Mouse (Mus musculus) myocyte (in vitro differentiated cells): ENCODE measurements around the gene Sec24d. TPM values are rescaled to one million over a fixed set of nuclear protein-coding genes. Genes with fewer than 3 reads are reported as not detected.

Experiments
- H3K27me3 ChIP-seq: one replicate; pipeline ENCODE4 v1.6.1; 2011; ENCODE audit not compliant: control insufficient read depth, insufficient read depth, insufficient read length
- H3K36me3 ChIP-seq: one replicate; pipeline ENCODE4 v1.6.1; 2011; ENCODE audit not compliant: control insufficient read depth, insufficient read depth
- H3K4me2 ChIP-seq: one replicate; pipeline ENCODE4 v1.6.1; 2011; ENCODE audit warnings: low read depth, control low read depth
- H3K4me3 ChIP-seq: one replicate; pipeline ENCODE4 v1.5.1; 2011; ENCODE audit warnings: mild to moderate bottlenecking, control low read depth, moderate library complexity
- H3K79me2 ChIP-seq: one replicate; pipeline ENCODE4 v1.6.1; 2011; ENCODE audit not compliant: control insufficient read depth, insufficient read depth
- H3ac ChIP-seq: one replicate; pipeline ENCODE4 v1.6.1; 2011; ENCODE audit not compliant: control insufficient read depth, insufficient read length
- CEBPB ChIP-seq: IDR thresholded peaks from 2 replicates; pipeline ENCODE4 v1.6.1; 2011; ENCODE audit warnings: mild to moderate bottlenecking, moderate library complexity; ENCODE audit not compliant: poor library complexity, insufficient read depth, severe bottlenecking
- E2F4 ChIP-seq: IDR thresholded peaks from one replicate; pipeline ENCODE4 v1.6.1; 2011; ENCODE audit warnings: mild to moderate bottlenecking, control low read depth, moderate library complexity; ENCODE audit not compliant: insufficient read depth
- MAX ChIP-seq: IDR thresholded peaks from one replicate; pipeline ENCODE4 v1.6.1; 2011; ENCODE audit warnings: low read depth, mild to moderate bottlenecking, control low read depth
- MYOD1 ChIP-seq, 3 experiments: IDR thresholded peaks; one replicate each; pipeline ENCODE4 v1.6.1; 2011; ENCODE audit warnings: control low read depth in 2 of 3, low read depth in 2 of 3, mild to moderate bottlenecking in 2 of 3, moderate library complexity in 1 of 3; ENCODE audit not compliant: insufficient read length in 2 of 3, control insufficient read depth in 1 of 3
- MYOG ChIP-seq, 3 experiments: IDR thresholded peaks; one replicate each; pipeline ENCODE4 v1.6.1; 2011; ENCODE audit warnings: control low read depth in 2 of 3, low read depth in 2 of 3, mild to moderate bottlenecking in 2 of 3; ENCODE audit not compliant: insufficient read length in 2 of 3, control insufficient read depth in 1 of 3, insufficient read depth in 1 of 3
- POLR2A ChIP-seq: IDR thresholded peaks from one replicate; pipeline ENCODE4 v1.6.1; 2011; ENCODE audit warnings: low read depth, mild to moderate bottlenecking, control low read depth, moderate library complexity; ENCODE audit not compliant: insufficient read length
- POLR2AphosphoS2 ChIP-seq: IDR thresholded peaks from one replicate; pipeline ENCODE4 v1.6.1; 2011; ENCODE audit warnings: low read depth, control low read depth; ENCODE audit not compliant: insufficient read length
- REST ChIP-seq: IDR thresholded peaks from one replicate; pipeline ENCODE4 v1.6.1; 2011; ENCODE audit warnings: mild to moderate bottlenecking, control low read depth, moderate library complexity; ENCODE audit not compliant: insufficient read depth, insufficient read length
- SRF ChIP-seq: IDR thresholded peaks from one replicate; pipeline ENCODE4 v1.6.1; 2011; ENCODE audit warnings: low read depth; ENCODE audit not compliant: control insufficient read depth, insufficient read length
- TCF12 ChIP-seq: IDR thresholded peaks from one replicate; pipeline ENCODE4 v1.6.1; 2011; ENCODE audit warnings: mild to moderate bottlenecking, control low read depth; ENCODE audit not compliant: poor library complexity, insufficient read depth, severe bottlenecking
- TCF3 ChIP-seq: IDR thresholded peaks from one replicate; pipeline ENCODE4 v1.6.1; 2011; ENCODE audit warnings: low read depth, control low read depth; ENCODE audit not compliant: insufficient read length
- USF1 ChIP-seq: IDR thresholded peaks from one replicate; pipeline ENCODE4 v1.6.1; 2011; ENCODE audit warnings: low read depth, mild to moderate bottlenecking, control low read depth, moderate library complexity
- polyA plus RNA-seq: library from polyadenylated mRNA; unstranded; fragments of >200 nt; fragmentation: generic; extraction: Trizol; gene quantifications from one replicate; pipeline ENCODE4 v1.2.1, GENCODE M21; 2012; ENCODE audit warnings: missing spikeins

The Sec24d gene
- polyA plus RNA-seq, 1 experiment: 36.8 TPM

DNA sequence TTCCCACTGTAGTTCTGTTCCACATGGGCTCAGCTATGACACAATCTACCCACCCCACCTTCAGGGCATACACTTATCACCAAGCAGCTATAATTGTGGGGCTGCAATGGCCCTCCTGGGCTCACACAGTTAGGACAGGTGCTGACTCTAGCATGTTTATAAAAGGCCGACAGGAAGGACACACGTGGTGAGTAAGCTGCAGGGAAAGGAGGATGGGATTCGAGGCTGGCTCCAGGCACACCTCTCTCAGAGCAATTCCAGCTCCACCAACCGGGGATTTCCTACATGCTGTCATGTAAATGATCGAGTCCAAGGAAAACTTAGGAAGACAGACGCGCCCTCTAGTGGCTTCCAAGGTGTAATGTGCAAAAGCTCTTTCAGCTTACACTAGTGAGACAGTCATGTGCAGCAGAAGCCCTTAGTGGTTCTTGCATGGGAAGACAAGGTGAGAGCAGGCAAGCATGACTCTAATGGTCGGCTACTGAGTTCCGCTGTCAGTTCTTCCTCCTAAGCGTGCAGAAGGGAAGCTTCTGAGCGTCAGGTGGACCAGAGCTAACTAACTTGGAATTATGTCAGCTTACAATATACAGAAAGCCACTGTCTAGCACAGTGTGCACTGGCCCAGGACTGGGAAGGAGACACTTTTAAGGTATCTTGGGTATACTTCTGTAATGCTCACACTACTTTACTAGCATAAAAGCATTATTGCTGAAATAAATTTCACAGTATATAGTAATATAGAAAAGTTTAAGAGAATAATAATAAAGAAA lies 104.7 kb downstream of the Sec24d start:
- Histone ChIP-seq H3K27me3 (no peaks in the 10 kb centered on the region), H3K4me2 (no peak overlapping the region), H3K4me3 (no peak overlapping the region), H3K36me3 (peaks cover 19% of the 10 kb centered on the region), H3K79me2 (no peaks in the 10 kb centered on the region), H3ac (no peak overlapping the region)
- TF ChIP-seq POLR2AphosphoS2 (no peak), TCF3 (no peak), TCF12 (no peak), MYOG (IDR thresholded peaks at IDR 0.05; ENCODE audit: control insufficient read depth in 1 of 3, insufficient read depth in 1 of 3, insufficient read length in 2 of 3, low read depth in 2 of 3) (no peak), CEBPB (no peak), REST (no peak), POLR2A (no peak), MAX (no peak), MYOD1 (IDR thresholded peaks at IDR 0.05; ENCODE audit: control insufficient read depth in 1 of 3, insufficient read length in 2 of 3, low read depth in 2 of 3) (no peak), SRF (no peak), E2F4 (no peak), USF1 (no peak)

DNA sequence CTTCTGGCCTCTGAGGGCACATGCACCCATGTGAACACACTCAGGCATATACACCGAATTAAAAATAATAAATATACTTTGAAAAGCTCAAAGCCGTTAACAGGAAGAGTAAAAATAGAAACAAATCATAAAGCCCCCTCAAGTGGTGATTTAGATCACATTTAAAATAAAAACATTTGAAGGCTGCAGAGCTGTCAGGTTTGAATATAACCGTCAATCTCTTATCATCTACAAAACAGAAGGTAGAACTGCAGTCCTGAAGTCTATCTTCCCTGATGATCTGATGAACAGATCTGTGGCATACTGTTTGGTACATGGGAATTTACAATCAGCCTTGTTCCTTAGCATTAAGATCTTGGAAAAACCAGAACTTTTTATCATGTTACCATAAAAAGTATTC lies 109.3 kb downstream of the Sec24d start:
- no peak overlapping the region for H3K4me2 ChIP-seq
- no peaks in the 10 kb centered on the region for H3K27me3 ChIP-seq
- peaks cover 32% of the 10 kb centered on the region for H3K36me3 ChIP-seq
- no peak overlapping the region for H3K4me3 ChIP-seq
- peaks cover 3% of the 10 kb centered on the region for H3K79me2 ChIP-seq
- no peak overlapping the region for H3ac ChIP-seq
- TF ChIP-seq REST: no peak
- TF ChIP-seq TCF12: no peak
- no peak for TF ChIP-seq POLR2AphosphoS2
- TF ChIP-seq MAX: no peak
- no peak for TF ChIP-seq USF1
- no peak for TF ChIP-seq SRF
- no peak for TF ChIP-seq E2F4
- TF ChIP-seq POLR2A: no peak
- TF ChIP-seq TCF3: no peak
- TF ChIP-seq CEBPB: no peak
- TF ChIP-seq MYOD1 (IDR thresholded peaks at IDR 0.05; ENCODE audit: control insufficient read depth in 1 of 3, insufficient read length in 2 of 3, low read depth in 2 of 3): no peak
- no peak for TF ChIP-seq MYOG (IDR thresholded peaks at IDR 0.05; ENCODE audit: control insufficient read depth in 1 of 3, insufficient read depth in 1 of 3, insufficient read length in 2 of 3, low read depth in 2 of 3)

DNA sequence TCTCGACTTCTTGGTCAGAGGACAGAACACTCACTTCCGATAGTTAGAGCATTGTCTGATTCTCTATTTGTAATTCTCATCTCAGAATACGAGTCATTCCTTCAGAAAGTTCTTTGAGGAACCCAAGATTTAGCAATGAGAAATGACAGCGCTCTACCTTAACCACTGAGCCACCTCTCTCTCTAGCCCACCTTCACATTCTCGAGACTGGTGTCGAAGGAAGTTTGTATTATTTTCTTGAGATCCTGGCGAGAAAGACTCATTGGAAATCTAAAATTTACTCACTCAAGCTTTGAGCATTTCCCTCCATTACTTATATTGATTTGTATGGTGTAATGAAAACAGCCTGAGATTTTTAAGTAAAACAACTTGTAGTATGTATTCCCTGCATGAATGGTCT lies 117.2 kb downstream of the Sec24d start:
- H3K79me2 ChIP-seq: peaks cover 30% of the 10 kb centered on the region
- peak overlapping the region; percentile 86 for H3K4me2 ChIP-seq
- H3K4me3 ChIP-seq: peak overlapping the region; percentile 70
- no peaks in the 10 kb centered on the region for H3K27me3 ChIP-seq
- no peak for TF ChIP-seq USF1
- TF ChIP-seq MYOD1 (IDR thresholded peaks at IDR 0.05; ENCODE audit: control insufficient read depth in 1 of 3, insufficient read length in 2 of 3, low read depth in 2 of 3): no peak
- no peak for TF ChIP-seq POLR2A
- TF ChIP-seq CEBPB: no peak
- TF ChIP-seq POLR2AphosphoS2: no peak
- TF ChIP-seq MYOG (IDR thresholded peaks at IDR 0.05; ENCODE audit: control insufficient read depth in 1 of 3, insufficient read depth in 1 of 3, insufficient read length in 2 of 3, low read depth in 2 of 3): no peak
- no peak for TF ChIP-seq SRF
- TF ChIP-seq TCF12: no peak
- no peak for TF ChIP-seq E2F4
- TF ChIP-seq REST: no peak
- no peak for TF ChIP-seq TCF3
- TF ChIP-seq MAX: no peak
- no peak overlapping the region for H3ac ChIP-seq
- H3K36me3 ChIP-seq: peaks cover 17% of the 10 kb centered on the region

DNA sequence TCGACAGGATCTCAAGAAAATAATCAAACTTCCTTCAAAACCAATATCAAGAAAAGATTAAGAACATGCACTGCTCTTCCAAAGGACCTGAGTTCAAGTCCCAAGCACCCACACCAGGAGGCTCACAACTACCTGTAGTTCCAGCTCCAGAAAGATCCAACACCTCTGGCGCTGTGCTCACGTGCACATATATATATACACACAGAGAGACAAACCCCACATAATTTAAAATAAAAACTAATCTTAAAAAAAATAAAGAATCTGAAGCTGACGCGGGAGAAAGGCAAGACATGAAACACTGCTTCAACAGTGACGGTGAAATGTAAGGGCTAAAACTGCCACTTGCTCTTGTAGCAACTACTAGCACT lies 117.8 kb downstream of the Sec24d start:
- Histone ChIP-seq H3K79me2 (peaks cover 30% of the 10 kb centered on the region), H3K27me3 (no peaks in the 10 kb centered on the region), H3K36me3 (peaks cover 11% of the 10 kb centered on the region), H3ac (no peak overlapping the region), H3K4me2 (peak overlapping the region; percentile 86), H3K4me3 (peak overlapping the region; percentile 70)
- TF ChIP-seq E2F4 (no peak), TCF12 (no peak), POLR2AphosphoS2 (no peak), REST (no peak), SRF (no peak), POLR2A (no peak), MYOG (IDR thresholded peaks at IDR 0.05; ENCODE audit: control insufficient read depth in 1 of 3, insufficient read depth in 1 of 3, insufficient read length in 2 of 3, low read depth in 2 of 3) (no peak)
